Mouse (Mus musculus): ENCODE measurements around the gene Hist2h2bb. TPM values are rescaled to one million over a fixed set of nuclear protein-coding genes. Genes with fewer than 3 reads are reported as not detected.
"Not testable (repeated sequence)": the region's sequence is repeated elsewhere in the genome, so short reads cannot be mapped to it uniquely, and the experiment has no call there.

Gene Hist2h2bb
- total RNA-seq, 2 experiments from 2014 or later: 15.3 to 27.5 TPM

- no peak for DNase-seq (ENCODE audit: low spot score)
Observed at GRCm38 (mm10) chr3:96263558-96264403, 5.8 kb upstream of the Hist2h2bb start.

DNA sequence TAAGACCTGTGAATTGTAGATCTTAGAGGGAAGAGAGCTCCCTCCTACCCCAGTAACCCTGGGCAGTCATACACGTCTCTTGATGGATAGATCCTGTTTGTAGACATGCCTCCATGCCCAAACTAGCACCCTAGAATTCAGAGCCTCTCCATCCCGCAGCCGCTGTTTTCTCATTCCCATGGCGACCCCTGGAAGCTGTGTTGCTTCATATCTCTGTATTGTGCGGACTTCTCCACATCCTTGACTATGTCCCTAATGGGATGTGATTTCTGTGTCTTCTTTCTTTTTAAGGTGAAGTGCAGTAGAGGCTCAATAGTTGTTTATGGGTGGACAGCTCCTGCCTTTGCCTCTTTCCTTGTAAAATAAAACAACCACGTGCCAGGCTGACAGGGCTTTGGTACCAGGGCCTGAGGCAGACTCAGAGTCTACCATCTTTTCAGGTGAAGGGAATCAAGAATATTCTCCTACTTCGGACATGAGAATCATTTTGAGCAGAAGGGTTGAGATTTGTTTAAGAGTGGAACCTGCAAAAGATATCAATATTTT lies 5.1 kb upstream of the Hist2h2bb start:
- no peak for DNase-seq (ENCODE audit: low spot score)

DNA sequence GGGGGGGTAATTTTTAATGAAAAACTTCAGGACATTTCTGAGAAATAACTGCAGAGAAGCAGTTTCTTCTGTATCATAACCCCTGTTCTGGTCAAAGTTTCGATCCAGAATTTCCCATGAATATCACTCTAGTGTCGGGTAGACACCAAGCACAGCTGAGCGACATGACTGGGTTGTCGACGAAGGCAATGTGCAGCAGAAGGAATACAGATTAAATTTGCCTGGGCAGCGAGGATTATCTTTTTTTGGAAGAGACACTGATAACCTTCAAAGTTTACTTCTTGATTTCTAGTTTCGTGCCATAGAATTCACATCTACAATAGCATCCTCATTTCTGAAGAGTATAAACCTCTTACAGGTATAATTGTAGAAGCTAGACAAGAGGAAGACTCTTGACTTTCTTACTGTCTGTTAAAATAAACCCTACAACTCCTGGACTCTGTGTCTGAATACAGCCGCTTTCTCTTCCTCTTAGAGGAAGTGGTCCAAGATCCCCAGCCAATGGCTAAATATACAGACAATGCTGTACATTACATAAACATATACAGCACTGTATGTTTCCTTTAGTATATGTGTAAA lies 3.3 kb upstream of the Hist2h2bb start:
- DNase-seq (ENCODE audit: low spot score): no peak

DNA sequence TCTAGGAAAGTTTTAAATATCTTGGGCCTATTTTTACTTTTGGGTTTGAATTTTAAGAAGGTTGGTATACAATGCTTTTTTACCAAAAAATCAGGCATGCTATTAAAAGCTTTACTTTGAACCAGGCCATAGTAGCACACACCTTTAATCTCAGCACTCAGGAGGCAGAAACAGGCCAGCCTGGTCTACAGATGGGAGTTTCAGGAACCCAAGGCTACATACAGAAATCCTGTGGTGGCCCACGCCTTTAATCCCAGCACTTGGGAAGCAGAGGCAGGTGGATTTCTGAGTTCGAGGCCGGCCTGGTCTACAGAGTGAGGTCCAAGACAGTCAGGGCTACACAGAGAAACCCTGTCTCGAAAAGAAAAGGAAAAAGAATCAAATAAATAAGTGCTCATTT lies 2.0 kb upstream of the Hist2h2bb start:
- no peak for DNase-seq (ENCODE audit: low spot score)

DNA sequence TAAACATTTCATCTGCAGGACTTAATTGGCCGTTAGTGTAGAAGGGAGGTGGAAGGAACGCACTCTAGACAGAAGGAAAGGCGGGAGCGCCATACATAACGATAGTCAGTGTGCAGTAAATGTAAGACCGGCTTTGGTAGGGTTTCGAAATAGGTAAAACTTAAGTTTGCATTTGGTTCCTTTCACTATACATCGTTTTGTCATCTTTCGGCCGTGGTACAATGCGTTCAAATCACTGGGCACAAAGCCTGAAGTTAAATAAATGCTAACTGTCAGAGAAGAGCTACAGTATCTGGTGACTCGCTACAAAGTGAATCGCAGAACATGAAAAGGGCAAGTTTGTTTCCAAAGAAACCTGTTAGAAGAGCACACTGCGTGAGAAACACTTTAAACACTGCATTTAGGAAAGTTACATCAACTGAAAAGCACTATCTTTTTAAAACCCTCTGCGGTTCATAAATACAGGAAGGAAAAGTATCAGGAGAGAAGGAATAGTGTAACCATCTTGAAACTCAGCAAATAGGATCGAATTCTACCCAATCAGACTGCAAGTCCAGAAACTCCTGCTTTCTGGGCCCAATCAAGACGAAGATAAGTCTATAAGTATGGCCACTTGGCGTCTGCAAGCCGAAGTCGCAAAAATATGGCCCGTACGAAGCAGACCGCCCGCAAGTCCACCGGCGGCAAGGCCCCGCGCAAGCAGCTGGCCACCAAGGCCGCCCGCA lies 1.3 kb upstream of the Hist2h2bb start, which contains the start of gene Hist2h3b:
TSS of gene Hist2h3b (plus strand) at position 604 of the 725 bp plus-strand sequence.
- peak; percentile 74 for DNase-seq (ENCODE audit: low spot score)

DNA sequence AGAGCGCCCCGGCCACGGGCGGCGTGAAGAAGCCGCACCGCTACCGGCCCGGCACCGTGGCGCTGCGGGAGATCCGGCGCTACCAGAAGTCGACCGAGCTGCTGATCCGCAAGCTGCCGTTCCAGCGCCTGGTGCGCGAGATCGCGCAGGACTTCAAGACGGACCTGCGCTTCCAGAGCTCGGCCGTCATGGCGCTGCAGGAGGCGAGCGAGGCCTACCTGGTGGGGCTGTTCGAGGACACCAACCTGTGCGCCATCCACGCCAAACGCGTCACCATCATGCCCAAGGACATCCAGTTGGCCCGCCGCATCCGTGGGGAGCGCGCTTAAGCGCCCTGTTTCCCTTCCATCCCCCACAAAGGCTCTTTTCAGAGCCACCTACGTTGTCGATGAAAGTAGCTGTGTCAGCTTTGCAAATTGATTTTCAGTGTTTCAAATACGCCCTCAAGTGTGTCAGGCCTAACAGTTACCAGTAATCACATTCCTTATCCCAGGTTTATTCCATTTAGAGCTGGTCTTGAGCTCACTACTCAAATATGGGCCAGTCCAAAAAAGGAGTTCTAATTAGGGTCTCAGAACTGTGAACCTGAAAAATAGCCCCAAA lies 675 bp upstream of the Hist2h2bb start:
- DNase-seq (ENCODE audit: low spot score): not testable (repeated sequence)

- DNase-seq (ENCODE audit: low spot score): no peak
Observed at GRCm38 (mm10) chr3:96273591-96274465, 4.3 kb downstream of the Hist2h2bb start.

GRCm38 (mm10) chr3:96277428-96277799 lies 7.9 kb downstream of the Hist2h2bb start:
- no peak for DNase-seq (ENCODE audit: low spot score)

GRCm38 (mm10) chr3:96277800-96278624 lies 8.5 kb downstream of the Hist2h2bb start:
- peak; percentile 91 for DNase-seq (ENCODE audit: low spot score)

GRCm38 (mm10) chr3:96280660-96281059 lies 11.1 kb downstream of the Hist2h2bb start:
- no peak for DNase-seq (ENCODE audit: low spot score)

- DNase-seq (ENCODE audit: low spot score): no peak
Observed at GRCm38 (mm10) chr3:96284457-96284856, 14.9 kb downstream of the Hist2h2bb start.

GRCm38 (mm10) chr3:96287334-96287733 lies 17.8 kb downstream of the Hist2h2bb start:
- not testable (repeated sequence) for DNase-seq (ENCODE audit: low spot score)

- no peak for DNase-seq (ENCODE audit: low spot score)
Observed at GRCm38 (mm10) chr3:96289201-96289600, 19.6 kb downstream of the Hist2h2bb start.

DNA sequence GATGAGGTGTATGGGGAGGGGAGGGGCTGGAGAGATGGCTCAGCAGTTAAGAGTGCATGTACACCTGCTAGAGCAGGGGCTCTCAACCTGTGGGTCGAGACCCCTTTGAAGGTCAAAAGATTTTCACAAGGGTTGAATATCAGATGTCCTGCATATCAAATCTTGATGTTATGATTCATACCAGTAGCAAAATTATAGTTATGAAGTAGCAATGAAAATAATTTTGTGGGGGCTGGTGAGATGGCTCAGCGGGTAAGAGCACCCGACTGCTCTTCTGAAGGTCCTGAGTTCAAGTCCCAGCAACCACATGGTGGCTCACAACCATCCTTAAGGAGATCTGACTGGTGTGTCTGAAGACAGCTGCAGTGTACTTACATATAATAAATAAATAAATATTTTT lies 21.2 kb downstream of the Hist2h2bb start:
- DNase-seq (ENCODE audit: low spot score): not testable (repeated sequence)

GRCm38 (mm10) chr3:96292641-96293040 lies 23.1 kb downstream of the Hist2h2bb start:
- DNase-seq (ENCODE audit: low spot score): no peak

DNA sequence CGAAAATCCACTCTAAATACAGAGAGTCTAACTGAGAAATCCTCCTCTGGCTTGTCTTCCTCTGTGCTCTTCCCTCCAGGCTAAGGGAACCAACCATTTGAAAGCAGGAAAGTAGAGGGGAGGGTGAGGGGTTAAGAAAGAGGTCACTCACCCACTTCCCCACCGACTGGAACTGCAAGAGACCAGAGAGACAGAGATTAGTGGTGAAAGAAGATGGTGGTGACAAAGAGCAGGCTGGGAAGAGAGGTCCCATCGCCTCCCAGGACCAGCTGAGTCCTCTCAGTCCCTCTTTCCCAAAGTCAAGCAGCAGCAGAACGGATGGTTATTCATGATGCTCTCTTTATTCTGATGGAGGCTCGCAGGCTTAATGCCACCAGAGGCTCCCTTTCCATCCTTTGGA lies 23.8 kb downstream of the Hist2h2bb start:
- DNase-seq (ENCODE audit: low spot score): no peak

DNA sequence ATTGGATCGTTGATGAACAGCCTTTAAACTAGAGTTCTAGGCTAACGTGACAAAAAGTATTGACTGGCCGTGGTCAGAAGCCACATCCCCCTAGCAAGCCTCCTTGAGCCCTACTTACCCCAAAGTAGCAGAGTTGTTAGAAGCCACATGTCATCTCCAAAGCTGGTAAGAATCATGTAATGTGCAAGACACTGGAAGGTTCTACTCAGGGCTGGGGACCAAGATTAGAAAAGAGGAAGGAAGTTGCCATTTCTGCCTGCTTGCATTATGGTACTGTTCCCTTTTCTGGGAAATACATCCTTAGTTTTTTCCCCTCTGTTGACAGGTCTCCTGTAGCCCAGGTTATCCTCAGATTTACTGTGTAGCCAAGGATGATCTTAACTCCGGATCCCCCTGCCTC lies 24.2 kb downstream of the Hist2h2bb start, which contains the start of gene Fcgr1:
TSS of gene Fcgr1 (minus strand) at position 183 of the 400 bp plus-strand sequence.
- no peak for DNase-seq (ENCODE audit: low spot score)

DNA sequence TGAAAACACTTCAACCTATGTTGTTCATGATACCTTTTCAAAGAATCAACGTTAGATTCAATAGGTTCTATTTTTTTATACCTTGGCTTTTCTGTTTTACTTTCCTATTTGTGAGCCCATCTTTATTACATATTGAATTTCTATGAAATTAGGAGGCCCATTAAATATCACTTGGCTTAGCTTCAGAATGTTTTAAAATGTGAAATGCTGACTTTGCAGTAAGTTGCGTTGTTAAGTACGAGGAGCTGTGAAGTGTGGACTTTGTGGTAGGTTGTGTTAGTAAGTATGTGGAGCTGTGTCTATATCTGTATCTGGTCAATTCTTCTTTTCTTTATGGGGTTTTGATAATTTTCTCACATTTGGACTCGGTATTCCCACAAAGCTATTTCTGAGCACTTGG lies 28.8 kb downstream of the Hist2h2bb start:
- DNase-seq (ENCODE audit: low spot score): no peak

DNA sequence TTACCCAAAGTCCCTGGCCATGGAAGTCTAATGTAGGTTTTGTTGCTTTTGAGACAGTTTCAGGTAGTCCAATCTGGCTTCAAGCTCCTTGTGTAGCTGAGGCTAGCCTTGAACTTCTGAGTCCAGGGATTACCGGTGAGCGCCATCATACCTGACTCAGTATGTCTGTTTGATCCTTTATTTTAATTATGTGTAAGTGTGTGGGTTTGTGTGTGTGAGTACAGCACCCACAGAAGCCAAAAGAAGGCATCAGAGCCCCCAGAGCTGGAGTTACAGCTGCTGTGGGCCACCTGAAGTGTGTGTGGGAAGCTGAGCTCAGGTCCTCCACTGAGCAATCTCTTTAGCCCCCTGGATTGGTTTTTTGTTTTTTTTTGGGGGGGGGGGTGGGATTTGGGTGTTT lies 30.0 kb downstream of the Hist2h2bb start:
- DNase-seq (ENCODE audit: low spot score): no peak
